Mouse (Mus musculus): ENCODE measurements at regions not wholly inside any gene's neighbourhood (a gene's known extent, or its start where the extent isn't known, plus 50 kb on each side); places are given as distances from the start of the nearest gene placed in this dataset.
A peak's percentile ranks its signal among the peaks of the same experiment; 100 is the strongest.

- Histone ChIP-seq H3K4me1 (ENCODE audit: control insufficient read depth, insufficient read depth, low read length) (no peaks in the 10 kb centered on the region), H3K4me3 (ENCODE audit: low read length) (no peak overlapping the region), H3K27ac (ENCODE audit: low read length) (no peak overlapping the region), H3K27me3 (replicated peaks; ENCODE audit: control insufficient read depth, insufficient read depth, low read length) (no peaks in the 10 kb centered on the region), H3K36me3 (ENCODE audit: control insufficient read depth, insufficient read depth, low read length) (no peaks in the 10 kb centered on the region), H3K4me2 (ENCODE audit: low read depth, low read length) (no peak overlapping the region), H3K9me3 (ENCODE audit: control insufficient read depth, low read length) (no peaks in the 10 kb centered on the region), H3K9ac (ENCODE audit: low read depth, low read length) (no peak overlapping the region)
- no peak for ATAC-seq
- 46% methylated on average over 2 of the region's 2 CpGs for WGBS
Observed at GRCm38 (mm10) chr4:12534151-12534550, 362.3 kb upstream of the Fam92a start.

GRCm38 (mm10) chr4:12532961-12533360 lies 361.1 kb upstream of the Fam92a start:
- 59% methylated on average over 4 of the region's 4 CpGs for WGBS
- Histone ChIP-seq H3K4me2 (ENCODE audit: low read depth, low read length) (no peak overlapping the region), H3K4me3 (ENCODE audit: low read length) (no peak overlapping the region), H3K27me3 (replicated peaks; ENCODE audit: control insufficient read depth, insufficient read depth, low read length) (no peaks in the 10 kb centered on the region), H3K36me3 (ENCODE audit: control insufficient read depth, insufficient read depth, low read length) (no peaks in the 10 kb centered on the region), H3K4me1 (ENCODE audit: control insufficient read depth, insufficient read depth, low read length) (no peaks in the 10 kb centered on the region), H3K9me3 (ENCODE audit: control insufficient read depth, low read length) (no peaks in the 10 kb centered on the region), H3K27ac (ENCODE audit: low read length) (no peak overlapping the region), H3K9ac (ENCODE audit: low read depth, low read length) (no peak overlapping the region)
- ATAC-seq, result no peak

- no peak overlapping the region for H3K4me2 ChIP-seq (ENCODE audit: low read depth, low read length)
- WGBS, result 63% methylated on average over 7 of the region's 7 CpGs
- ATAC-seq, result no peak
Observed at GRCm38 (mm10) chr4:12522358-12522757, 350.5 kb upstream of the Fam92a start.

GRCm38 (mm10) chr4:12521246-12521645 lies 349.4 kb upstream of the Fam92a start:
- WGBS, result 87% methylated on average over 7 of the region's 7 CpGs
- H3K27me3 ChIP-seq (replicated peaks; ENCODE audit: control insufficient read depth, insufficient read depth, low read length), result no peaks in the 10 kb centered on the region
- H3K27ac ChIP-seq (ENCODE audit: low read length), result no peak overlapping the region
- H3K4me2 ChIP-seq (ENCODE audit: low read depth, low read length), result no peak overlapping the region
- ATAC-seq, result no peak
- no peaks in the 10 kb centered on the region for H3K36me3 ChIP-seq (ENCODE audit: control insufficient read depth, insufficient read depth, low read length)
- H3K9ac ChIP-seq (ENCODE audit: low read depth, low read length), result no peak overlapping the region
- no peak overlapping the region for H3K4me3 ChIP-seq (ENCODE audit: low read length)
- H3K9me3 ChIP-seq (ENCODE audit: control insufficient read depth, low read length), result no peaks in the 10 kb centered on the region
- H3K4me1 ChIP-seq (ENCODE audit: control insufficient read depth, insufficient read depth, low read length), result no peaks in the 10 kb centered on the region

More at GRCm38 (mm10) chr4:12522358-12522757, 350.5 kb upstream of the Fam92a start:
- Histone ChIP-seq H3K9ac (ENCODE audit: low read depth, low read length) (no peak overlapping the region), H3K4me3 (ENCODE audit: low read length) (no peak overlapping the region), H3K9me3 (ENCODE audit: control insufficient read depth, low read length) (no peaks in the 10 kb centered on the region), H3K27ac (ENCODE audit: low read length) (no peak overlapping the region), H3K36me3 (ENCODE audit: control insufficient read depth, insufficient read depth, low read length) (no peaks in the 10 kb centered on the region), H3K4me1 (ENCODE audit: control insufficient read depth, insufficient read depth, low read length) (no peaks in the 10 kb centered on the region), H3K27me3 (replicated peaks; ENCODE audit: control insufficient read depth, insufficient read depth, low read length) (no peaks in the 10 kb centered on the region)

- no peaks in the 10 kb centered on the region for H3K9me3 ChIP-seq (ENCODE audit: control insufficient read depth, low read length)
- no peaks in the 10 kb centered on the region for H3K36me3 ChIP-seq (ENCODE audit: control insufficient read depth, insufficient read depth, low read length)
- H3K27ac ChIP-seq (ENCODE audit: low read length), result no peak overlapping the region
- no peak overlapping the region for H3K4me3 ChIP-seq (ENCODE audit: low read length)
- H3K27me3 ChIP-seq (replicated peaks; ENCODE audit: control insufficient read depth, insufficient read depth, low read length), result no peaks in the 10 kb centered on the region
- H3K4me2 ChIP-seq (ENCODE audit: low read depth, low read length), result no peak overlapping the region
- no peak overlapping the region for H3K9ac ChIP-seq (ENCODE audit: low read depth, low read length)
- no peak for ATAC-seq
- WGBS, result 68% methylated on average over 10 of the region's 10 CpGs
- no peaks in the 10 kb centered on the region for H3K4me1 ChIP-seq (ENCODE audit: control insufficient read depth, insufficient read depth, low read length)
Observed at GRCm38 (mm10) chr4:12516497-12516896, 344.7 kb upstream of the Fam92a start.

- no peaks in the 10 kb centered on the region for H3K9me3 ChIP-seq (ENCODE audit: control insufficient read depth, low read length)
- WGBS, result 50% methylated on average over 10 of the region's 10 CpGs
- ATAC-seq, result peak; percentile 81
- no peak overlapping the region; the same call in 1 of the 2 replicates for H3K27ac ChIP-seq (ENCODE audit: low read length)
- no peaks in the 10 kb centered on the region for H3K27me3 ChIP-seq (replicated peaks; ENCODE audit: control insufficient read depth, insufficient read depth, low read length)
- no peaks in the 10 kb centered on the region for H3K36me3 ChIP-seq (ENCODE audit: control insufficient read depth, insufficient read depth, low read length)
- no peaks in the 10 kb centered on the region for H3K4me1 ChIP-seq (ENCODE audit: control insufficient read depth, insufficient read depth, low read length)
- no peak overlapping the region for H3K4me3 ChIP-seq (ENCODE audit: low read length)
- no peak overlapping the region for H3K4me2 ChIP-seq (ENCODE audit: low read depth, low read length)
- no peak overlapping the region for H3K9ac ChIP-seq (ENCODE audit: low read depth, low read length)
Observed at GRCm38 (mm10) chr4:12511656-12512385, 340.0 kb upstream of the Fam92a start.

GRCm38 (mm10) chr4:12506851-12507551 lies 335.2 kb upstream of the Fam92a start:
- H3K27me3 ChIP-seq (replicated peaks; ENCODE audit: control insufficient read depth, insufficient read depth, low read length), result no peaks in the 10 kb centered on the region
- H3K9ac ChIP-seq (ENCODE audit: low read depth, low read length), result no peak overlapping the region
- no peak overlapping the region for H3K4me2 ChIP-seq (ENCODE audit: low read depth, low read length)
- H3K36me3 ChIP-seq (ENCODE audit: control insufficient read depth, insufficient read depth, low read length), result no peaks in the 10 kb centered on the region
- ATAC-seq, result 0 out of 2 replicates have a peak, but pooled peaks have one; percentile 46
- no peak overlapping the region for H3K4me3 ChIP-seq (ENCODE audit: low read length)
- no peaks in the 10 kb centered on the region for H3K4me1 ChIP-seq (ENCODE audit: control insufficient read depth, insufficient read depth, low read length)
- 28% methylated on average over 8 of the region's 8 CpGs for WGBS
- no peak overlapping the region for H3K27ac ChIP-seq (ENCODE audit: low read length)
- H3K9me3 ChIP-seq (ENCODE audit: control insufficient read depth, low read length), result no peaks in the 10 kb centered on the region

- Histone ChIP-seq H3K4me2 (ENCODE audit: low read depth, low read length) (no peak overlapping the region), H3K4me3 (ENCODE audit: low read length) (no peak overlapping the region), H3K9me3 (ENCODE audit: control insufficient read depth, low read length) (no peaks in the 10 kb centered on the region), H3K36me3 (ENCODE audit: control insufficient read depth, insufficient read depth, low read length) (no peaks in the 10 kb centered on the region), H3K27ac (ENCODE audit: low read length) (no peak overlapping the region), H3K4me1 (ENCODE audit: control insufficient read depth, insufficient read depth, low read length) (no peaks in the 10 kb centered on the region), H3K27me3 (replicated peaks; ENCODE audit: control insufficient read depth, insufficient read depth, low read length) (no peaks in the 10 kb centered on the region), H3K9ac (ENCODE audit: low read depth, low read length) (no peak overlapping the region)
- 83% methylated on average over 8 of the region's 8 CpGs for WGBS
- ATAC-seq, result no peak
Observed at GRCm38 (mm10) chr4:12501086-12501485, 329.3 kb upstream of the Fam92a start.

- Histone ChIP-seq H3K4me3 (ENCODE audit: low read length) (no peak overlapping the region), H3K27ac (ENCODE audit: low read length) (no peak overlapping the region), H3K36me3 (ENCODE audit: control insufficient read depth, insufficient read depth, low read length) (no peaks in the 10 kb centered on the region), H3K4me2 (ENCODE audit: low read depth, low read length) (no peak overlapping the region), H3K9me3 (ENCODE audit: control insufficient read depth, low read length) (no peaks in the 10 kb centered on the region), H3K9ac (ENCODE audit: low read depth, low read length) (no peak overlapping the region), H3K27me3 (replicated peaks; ENCODE audit: control insufficient read depth, insufficient read depth, low read length) (no peaks in the 10 kb centered on the region), H3K4me1 (ENCODE audit: control insufficient read depth, insufficient read depth, low read length) (no peaks in the 10 kb centered on the region)
- WGBS, result 70% methylated on average over 4 of the region's 4 CpGs
- no peak for ATAC-seq
Observed at GRCm38 (mm10) chr4:12498426-12498825, 326.6 kb upstream of the Fam92a start.

All from intestine, embryonic 16.5 days (tissue).